Mouse (Mus musculus): Measurements from ENCODE around the gene Trp53tg5. TPM values are rescaled to one million over a fixed set of nuclear protein-coding genes. Genes with fewer than 3 reads are reported as not detected.
A peak's percentile ranks its signal among the peaks of the same experiment; 100 is the strongest.

Gene Trp53tg5
- total RNA-seq, 2 experiments from 2014 or later = not detected

DNA sequence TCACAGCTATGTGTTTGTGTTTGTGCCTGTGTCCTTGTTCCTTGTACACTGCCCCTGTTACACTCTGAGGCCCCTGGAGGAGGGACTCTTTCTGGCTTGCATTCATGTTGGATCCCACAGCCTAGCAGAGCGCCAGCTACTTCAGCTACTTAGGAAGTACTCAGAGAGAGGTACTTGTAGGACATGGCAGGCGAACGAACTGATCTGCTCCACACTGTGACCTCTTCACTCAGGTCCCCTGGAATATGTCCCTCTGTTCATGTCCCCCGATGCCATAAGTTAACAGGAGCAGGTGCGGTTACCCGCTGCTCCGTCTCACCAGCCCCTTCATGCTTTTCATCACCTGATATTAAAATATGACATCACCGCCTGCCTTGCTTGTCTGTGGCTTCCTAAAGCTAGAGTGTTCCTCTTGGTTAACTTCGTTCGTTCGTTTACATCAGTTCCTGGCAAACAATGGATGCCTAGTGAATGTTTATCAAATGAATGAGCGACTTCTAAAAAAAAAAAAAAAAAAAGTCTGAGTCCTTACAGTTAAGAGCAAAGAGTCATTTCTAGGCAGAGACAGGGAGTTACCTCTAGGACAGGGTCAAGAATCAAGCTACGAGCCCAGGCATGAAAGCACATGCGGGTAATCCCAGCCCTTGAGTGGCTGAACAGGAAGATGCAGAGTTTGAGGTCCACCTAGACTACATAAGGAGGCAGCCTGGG is 20.3 kb downstream of the Trp53tg5 start:
- peak in 1 of 2 experiments; percentile 45 for DNase-seq
- intact Hi-C loops (cut with DNase I) = no loop called here

DNA sequence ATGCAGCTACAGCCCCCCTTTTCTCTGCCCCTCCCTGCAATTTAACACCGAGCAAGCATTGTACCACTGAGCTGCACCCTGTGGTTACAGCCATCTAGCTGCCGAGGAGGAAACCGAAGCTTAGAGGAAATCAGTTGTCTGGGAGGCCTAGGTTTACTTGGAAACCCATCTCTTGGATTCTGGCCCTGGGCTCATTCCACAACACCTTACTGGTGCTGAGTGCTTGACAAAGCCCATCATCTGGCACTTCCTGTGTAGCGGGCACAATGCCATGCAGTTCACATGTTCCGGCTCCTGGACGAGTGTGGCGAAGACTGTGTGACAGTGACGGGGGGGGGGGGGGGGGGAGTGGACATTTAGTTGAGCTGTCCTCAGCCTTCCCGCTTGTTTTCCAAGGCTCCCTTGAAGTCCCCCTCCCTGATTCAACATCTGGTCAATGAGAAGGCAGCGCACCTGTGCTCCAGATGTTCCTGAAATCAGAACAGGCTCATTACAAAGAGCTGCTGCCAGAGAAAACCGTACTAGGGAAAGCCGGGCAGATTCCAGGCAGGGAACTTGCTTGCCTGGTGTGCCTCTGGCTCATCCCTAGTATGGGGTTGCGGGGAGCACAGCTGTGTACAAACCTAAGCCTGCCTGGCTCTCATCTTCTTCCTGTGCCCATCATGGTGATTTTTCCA is 21.4 kb downstream of the Trp53tg5 start:
- intact Hi-C loops (cut with DNase I) = no loop called here
- DNase-seq = peak; percentile 63 to 74

DNA sequence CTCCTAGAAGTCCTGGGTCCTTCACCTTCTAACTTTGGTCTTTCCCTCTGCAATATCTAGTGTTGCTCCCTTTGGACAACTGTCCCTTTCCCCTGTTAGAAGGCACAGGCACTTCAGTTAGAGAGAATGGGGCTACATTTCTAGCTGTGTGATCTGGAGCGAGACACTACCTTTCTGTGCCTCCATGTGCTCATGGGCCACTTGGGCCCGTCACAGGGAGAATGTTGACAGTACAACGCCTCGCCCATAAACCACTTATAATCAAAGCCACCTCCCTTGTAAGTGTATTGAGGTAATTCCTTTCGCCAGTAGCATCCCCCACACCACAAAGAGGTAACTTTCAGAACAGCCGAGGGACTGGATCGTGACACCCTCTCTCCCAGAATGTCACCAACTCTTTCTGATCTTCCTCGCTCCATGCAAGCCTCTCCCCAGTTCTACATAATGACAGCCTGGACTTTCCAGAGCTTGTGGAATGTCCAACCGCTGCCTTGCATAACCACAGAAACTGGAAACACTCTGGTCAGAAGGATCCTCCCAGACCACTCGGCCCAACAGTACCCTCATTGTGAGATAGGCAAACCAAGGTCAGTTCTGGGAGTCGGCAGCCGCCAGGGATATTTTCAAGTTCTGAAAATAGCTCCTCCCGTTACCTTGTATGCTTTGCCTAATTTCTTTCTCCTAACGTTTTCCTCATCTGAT is 24.0 kb downstream of the Trp53tg5 start:
- intact Hi-C loops (cut with DNase I) = no loop called here
- DNase-seq = no peak

DNA sequence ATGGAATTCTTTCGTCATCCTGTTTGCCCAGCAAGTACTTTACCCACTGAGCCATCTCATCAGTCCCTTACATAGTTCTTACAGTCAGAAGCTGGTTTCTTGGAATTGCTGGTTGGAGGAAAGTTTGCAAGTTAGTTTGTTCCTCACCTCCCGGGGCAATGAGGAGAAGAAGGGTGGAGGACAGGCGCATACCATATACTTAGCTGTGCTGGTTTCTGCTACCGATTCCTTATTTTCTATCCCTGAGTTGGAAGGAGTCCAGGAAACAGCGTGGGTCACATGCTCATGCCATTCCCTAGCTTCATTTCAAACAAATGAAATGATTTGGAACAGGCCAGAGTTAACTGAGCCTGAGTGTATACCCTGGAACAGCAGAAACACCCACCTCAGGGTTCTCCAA is 24.6 kb downstream of the Trp53tg5 start:
- DNase-seq = no peak
- intact Hi-C loops (cut with DNase I) = no loop called here

DNA sequence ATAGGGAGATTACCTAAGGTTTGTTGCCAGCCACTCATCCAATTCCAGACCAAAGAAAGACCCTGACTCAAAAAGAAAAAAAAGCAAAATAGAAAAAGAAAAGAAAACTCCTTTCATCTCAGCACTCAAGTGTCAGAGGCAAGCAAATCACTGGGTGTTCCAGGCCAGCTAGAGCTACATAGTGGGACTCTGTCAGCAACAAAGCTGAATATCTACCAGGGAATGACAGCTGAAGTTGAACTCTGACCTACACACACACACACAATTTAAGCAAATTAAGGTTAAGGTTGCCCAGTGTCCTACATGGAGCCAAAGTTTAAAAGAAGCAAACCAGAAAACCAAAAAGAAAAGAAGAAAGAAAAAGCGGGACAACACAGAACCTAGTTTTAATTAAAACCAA is 25.4 kb downstream of the Trp53tg5 start:
- DNase-seq = no peak
- intact Hi-C loops (cut with DNase I) = no loop called here

DNA sequence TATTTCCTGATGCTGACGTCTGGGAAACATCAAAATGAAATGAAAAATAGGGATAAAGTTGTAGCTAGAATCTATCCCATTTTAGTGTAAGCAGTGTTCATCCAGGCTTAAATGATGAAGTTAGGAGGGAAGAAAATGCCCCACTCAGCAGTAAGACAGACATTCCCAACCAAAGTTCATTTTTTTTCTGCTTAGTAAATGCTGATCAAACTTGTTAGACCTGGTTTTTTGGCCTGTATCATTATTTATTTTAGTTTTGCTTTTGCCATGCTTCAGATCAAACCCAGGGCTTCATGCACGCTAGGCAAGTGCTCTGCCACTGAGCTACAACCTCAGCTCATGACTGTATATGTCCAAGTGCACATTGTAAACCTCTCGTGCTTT is 27.4 kb downstream of the Trp53tg5 start:
- DNase-seq = no peak
- intact Hi-C loops (cut with DNase I) = no loop called here

DNA sequence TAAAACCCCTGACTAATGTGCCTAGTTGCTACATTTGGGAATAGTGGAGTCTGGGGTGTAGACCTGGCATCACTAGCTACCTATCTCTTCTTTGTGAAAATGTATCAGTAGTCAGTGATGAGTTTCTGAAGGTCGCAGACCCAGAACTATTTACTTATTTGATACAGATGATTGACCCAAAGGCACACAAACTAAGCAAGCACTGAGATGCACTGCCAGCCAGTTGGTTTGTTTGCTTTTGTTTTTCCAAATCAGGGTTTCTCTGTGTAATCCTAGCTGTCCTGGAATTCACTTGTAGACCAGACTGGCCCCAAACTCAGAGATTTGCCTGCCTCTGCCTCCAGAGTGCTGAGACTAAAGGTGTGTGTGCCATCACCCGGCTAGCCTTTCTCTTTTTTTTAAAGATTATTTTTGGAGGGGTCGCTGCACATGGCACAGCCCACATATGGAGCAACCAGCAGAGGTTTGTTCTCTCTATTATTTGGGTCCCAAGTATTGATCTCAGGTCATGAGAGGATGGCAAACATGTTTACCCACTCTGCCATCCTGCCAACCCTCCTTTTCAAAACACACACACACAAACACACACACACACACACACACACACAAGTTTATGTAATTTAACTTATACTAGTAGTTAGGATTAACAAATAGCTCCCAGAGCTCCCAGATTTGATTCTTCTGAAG is 28.0 kb downstream of the Trp53tg5 start:
- intact Hi-C loops (cut with DNase I) = no loop called here
- DNase-seq = no peak

DNA sequence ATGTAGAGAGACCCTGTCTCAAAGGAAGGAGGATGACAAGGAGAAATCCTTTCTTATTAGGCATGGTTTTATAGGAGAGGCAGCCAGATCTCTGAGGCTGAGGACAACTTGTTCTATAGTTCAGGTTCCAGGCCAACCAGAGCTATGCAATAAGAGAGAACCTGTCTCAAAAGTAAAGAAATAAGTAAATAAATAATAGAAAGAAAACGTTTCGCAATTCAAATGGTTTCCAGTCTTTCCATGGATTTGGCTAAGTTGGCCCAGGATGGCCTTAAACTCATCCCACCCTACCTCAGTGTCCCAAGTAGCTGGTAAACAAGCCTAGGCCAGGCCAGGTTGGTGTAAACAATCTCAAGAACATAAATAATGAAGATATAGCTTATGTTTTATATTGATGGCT is 28.8 kb downstream of the Trp53tg5 start:
- no peak for DNase-seq
- intact Hi-C loops (cut with DNase I) = no loop called here

DNA sequence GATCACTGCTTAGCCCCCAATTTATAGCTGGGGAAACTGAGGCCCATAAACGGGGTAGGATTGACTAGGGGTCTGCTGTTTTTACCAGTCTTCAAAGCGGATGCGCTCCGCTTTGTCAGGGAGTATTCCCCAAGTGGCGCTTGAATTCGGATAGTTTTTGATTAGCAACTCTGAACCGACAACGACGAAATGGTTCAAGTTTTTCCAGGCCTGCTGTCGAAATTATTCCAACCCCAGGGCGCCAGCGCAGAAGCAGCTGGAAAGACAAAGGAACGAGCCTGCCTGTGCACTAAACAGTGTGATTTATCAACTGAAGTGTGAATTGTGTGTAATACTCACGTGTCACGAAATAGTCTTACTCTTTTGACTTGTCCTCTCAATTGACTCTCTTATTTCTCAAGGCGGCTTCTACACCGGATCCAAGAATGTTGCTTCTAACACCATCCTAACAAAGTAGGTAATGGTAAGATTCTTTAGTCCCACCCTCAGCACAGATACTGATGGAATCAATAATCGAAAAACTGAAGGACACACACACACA is 30.0 kb downstream of the Trp53tg5 start, which contains the start of gene Sdc4:
Gene Sdc4 (minus strand): TSS at position 428 of the 541 bp plus-strand sequence.
- intact Hi-C loops (cut with DNase I) = no loop called here
- DNase-seq = peak; percentile 16 to 31

DNA sequence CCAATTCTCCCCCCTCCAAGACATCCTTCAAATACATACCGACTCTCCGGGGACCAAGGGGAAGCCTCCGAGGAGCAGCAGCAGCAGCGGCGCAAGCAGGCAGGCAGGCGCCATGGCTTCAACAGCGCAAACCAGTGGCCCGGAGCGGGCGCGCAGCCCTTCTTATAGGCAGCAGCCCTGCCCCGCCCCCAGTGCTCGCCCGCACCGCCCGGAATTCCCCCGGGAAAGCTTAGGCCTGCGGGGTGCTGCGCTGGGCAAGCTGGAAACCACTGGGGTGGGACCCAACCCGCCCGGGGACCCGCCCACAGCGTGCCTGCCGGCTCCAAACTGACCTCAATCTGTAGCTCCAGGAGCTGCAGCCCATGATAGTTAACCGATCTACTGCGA is 30.5 kb downstream of the Trp53tg5 start:
- intact Hi-C loops (cut with DNase I) = no loop called here

DNA sequence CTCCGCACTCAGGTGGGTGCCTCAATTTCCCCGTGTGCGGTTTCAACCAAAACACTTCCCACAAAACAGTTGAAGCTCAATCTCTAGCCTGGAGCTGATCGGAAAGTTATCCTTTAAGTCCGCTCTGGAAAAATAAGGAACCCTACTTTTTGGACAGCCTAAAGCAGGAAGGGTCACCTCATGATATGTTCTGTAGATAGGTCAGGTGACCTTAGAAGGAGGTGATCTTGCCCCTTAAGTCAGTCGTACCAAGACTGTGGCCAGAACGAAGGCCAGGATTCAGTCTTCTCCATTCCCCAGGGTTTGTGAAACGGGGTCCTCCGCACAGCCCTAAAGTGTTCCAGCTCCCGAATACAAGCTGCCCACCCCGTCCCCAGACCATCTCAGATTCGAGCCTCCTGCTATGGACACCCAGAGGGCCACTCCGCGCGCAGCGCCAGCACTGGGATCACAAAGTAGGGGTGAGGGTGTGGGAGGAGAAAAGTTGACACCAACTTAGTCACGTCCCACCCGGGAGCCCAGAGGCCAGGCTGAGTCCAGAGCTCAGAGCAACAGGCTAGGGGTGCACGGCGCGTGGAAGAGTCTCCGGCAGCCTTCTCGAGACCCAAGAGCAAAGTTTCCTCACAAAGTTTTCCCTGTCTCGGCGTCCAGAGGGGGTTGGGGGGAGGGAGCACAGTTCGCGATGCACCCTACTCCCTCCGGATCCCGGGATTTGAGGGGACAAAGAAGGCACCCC is 31.0 kb downstream of the Trp53tg5 start:
- DNase-seq = peak; percentile 54 to 60
- intact Hi-C loops (cut with DNase I) = no loop called here

More for the DNA sequence above, 30.5 kb downstream of the Trp53tg5 start:
- peak; percentile 86 to 88 for DNase-seq

DNA sequence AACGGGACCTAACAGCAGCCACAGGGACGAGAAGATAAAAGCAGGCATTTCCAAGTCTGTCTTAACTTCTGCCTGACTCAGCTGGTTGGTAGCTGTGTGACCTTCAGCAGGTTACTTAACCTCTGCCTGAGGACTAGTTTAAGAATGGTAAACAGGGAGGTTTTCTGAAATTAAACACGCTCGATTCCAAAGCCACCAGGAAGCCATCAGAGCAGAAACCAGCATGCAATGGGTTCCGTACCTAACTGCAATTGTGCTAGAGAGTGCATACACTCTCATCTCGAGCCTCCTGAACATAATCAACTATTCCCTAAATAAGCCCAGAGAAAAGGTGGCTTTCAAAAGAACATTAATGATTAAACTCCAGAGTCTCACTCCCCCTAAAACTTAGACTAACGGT is 31.8 kb downstream of the Trp53tg5 start:
- intact Hi-C loops (cut with DNase I) = no loop called here
- no peak for DNase-seq

DNA sequence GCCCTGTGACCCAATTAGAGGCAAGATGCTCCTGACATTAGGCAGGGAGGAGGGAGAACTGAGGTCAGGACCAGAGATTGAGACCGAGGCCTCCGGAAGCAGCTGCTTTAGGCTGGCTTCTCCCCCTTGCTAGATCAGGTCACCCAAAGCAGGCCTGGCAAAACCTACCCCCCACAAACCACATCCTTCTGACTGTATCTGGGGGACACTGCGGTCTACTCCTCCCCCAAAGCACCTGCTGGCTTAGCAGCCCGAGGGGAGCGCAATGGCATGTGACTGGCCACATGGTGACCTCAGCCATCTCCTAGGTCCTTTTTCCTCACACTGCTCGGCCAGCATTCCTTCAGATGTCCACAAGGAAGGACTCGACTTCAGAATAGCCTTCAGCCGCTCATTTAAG is 32.4 kb downstream of the Trp53tg5 start:
- intact Hi-C loops (cut with DNase I) = no loop called here
- DNase-seq = no peak

DNA sequence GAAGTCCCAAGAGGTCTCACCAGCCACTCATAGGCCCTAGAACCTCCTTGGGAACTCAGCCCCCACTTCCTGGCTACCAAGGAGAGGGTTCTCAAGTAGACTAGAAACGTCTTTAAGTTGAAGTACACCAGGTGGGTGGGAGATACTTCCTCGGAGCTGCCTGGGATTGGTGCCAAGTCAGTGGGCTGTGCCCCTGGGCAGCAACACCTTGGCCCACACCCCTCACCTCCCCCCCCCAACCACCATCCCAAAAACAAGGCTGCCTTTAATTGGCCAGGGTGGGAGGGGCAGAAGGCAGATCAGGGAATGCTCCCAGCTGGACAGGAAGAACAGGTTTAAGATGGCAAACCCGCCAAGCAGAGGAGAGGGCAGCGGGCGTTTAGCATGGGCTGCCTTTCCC is 33.2 kb downstream of the Trp53tg5 start:
- intact Hi-C loops (cut with DNase I) = no loop called here
- no peak for DNase-seq

DNA sequence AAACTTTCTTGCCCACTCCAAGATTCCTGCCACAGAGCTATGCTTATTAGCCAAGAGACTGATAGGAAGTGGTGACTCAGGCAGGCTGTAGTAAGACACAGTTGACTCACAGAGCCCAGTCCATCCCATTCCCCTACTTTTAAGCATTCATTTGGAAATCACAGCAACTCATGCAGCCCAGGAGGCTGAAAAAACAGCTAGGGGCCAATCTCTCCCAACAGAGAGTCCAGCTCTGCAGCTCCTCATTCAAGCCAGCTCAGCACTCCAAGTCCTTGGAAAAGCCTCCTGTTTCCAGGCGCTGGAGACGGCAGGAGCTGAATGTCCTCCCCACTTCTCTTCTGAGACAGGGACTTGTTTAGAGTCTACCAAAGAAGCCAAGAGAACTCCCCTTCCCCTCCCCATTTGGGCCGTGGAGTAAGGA is 34.5 kb downstream of the Trp53tg5 start:
- intact Hi-C loops (cut with DNase I) = no loop called here
- peak in 1 of 2 experiments; percentile 30 for DNase-seq

DNA sequence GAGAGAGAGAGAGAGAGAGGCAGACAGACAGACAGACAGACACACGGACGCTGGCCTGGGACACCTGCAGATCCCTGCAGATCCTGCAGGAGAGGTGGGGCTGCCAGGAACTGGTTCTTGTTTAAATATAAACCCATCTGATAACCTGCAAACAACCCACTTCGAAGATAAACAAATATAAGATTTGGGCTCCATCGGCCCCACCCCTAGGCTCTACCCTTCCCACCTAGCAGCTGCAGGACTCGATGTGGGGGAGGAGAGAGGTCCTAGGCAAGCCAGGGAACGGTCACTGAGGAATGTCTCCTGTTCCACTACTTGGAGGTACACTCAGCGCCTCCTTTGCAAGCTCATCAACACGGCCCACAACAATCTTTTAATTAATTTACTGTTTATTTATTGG is 35.3 kb downstream of the Trp53tg5 start:
- intact Hi-C loops (cut with DNase I) = no loop called here
- DNase-seq = no peak

DNA sequence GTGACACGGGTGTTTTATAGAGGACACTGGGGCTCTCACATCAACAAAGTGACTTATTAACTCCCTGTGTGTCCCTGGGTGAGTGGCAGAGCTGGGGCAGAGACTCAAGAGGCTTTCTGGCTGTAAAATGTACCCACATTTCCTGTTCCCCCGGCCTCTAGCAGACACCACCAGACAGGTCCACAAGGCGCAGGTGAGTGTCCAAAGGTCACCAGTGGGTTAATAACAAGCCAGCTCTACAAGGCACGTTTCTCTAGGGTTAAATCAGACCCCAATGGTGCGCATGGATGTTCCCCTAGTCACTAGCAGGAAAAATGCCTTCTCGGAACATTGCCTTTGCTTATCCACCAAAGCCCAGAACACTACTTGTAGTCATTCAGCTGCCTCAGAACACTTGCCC is 35.8 kb downstream of the Trp53tg5 start:
- intact Hi-C loops (cut with DNase I) = no loop called here
- DNase-seq = no peak

DNA sequence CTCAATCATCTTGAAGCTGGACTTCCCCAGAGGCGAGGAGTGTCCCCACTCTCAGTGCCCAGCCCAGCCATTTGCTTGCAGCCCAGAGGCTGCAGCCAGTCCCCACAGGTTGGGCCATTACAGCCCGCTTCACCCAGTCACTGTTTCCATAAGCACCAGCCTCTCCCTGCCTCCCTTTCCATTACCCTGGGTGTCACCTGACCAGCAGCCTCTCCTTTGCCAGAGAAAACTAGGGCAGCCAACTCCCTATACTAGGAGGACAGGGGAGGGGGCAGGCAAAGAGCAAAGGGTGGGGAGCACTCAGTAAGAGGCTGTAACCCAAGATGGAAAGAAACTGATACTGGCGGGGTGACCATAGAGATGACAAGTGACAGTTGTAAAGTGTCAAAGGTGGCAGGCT is 36.6 kb downstream of the Trp53tg5 start:
- intact Hi-C loops (cut with DNase I) = no loop called here
- DNase-seq = no peak

DNA sequence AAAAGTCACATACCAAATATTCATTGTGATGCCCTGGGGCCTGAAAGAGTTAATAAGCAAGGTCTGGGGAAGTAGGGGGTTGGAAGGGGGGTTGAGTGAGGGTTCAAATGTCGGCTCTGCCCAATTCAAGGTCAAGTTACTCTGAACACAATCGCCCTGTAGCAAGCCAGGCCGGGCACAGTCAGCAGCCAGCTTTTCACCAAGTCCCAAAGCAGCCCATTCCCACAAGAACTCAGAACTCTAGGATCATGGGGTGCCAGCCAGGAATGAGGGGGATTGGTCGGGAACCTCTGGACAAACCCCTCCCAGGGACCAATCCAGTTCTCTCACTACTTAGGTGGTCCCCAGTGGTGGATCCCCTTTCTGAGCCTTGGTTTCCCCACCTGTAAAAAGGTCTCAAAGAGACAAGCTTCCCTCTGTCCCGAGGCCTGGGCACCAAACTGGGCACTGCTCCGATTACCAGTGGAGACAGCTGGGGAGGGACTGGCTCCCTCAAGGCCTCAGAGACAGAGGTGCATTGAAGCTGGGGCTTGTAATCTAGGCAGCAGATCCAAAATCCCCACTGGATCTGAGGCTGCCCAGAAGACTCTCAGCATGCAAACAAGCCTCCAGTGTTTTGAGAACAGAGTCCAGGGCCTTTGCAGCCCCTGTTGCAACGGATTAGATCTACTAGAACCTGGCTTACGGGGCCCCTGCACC is 37.2 kb downstream of the Trp53tg5 start:
- intact Hi-C loops (cut with DNase I) = no loop called here
- DNase-seq = no peak

Data from heart, postnatal 14 days (tissue).